Mouse (Mus musculus) hindbrain, embryonic 12.5 days (tissue): Measurements from ENCODE around the gene Gfpt1. TPM values are rescaled to one million over a fixed set of nuclear protein-coding genes. Genes with fewer than 3 reads are reported as not detected.
"Not testable (repeated sequence)": the region's sequence is repeated elsewhere in the genome, so short reads cannot be mapped to it uniquely, and the experiment has no call there.

Experiments used
- ATAC-seq: fragments of 200-750 bp; cut with Nextera tagmentation; 2 replicates; pipeline ENCODE4 v1.8.0; 2017; ENCODE audit warnings: moderate TSS enrichment; ENCODE audit not compliant: low FRiP score
- H3K27ac ChIP-seq: fragments of 300-500 bp; sonication (generic); 2 replicates; pipeline ENCODE4 v1.5.1; 2016; ENCODE audit warnings: mild to moderate bottlenecking
- H3K27me3 ChIP-seq: fragments of 300-500 bp; sonication (generic); 2 replicates; pipeline ENCODE4 v1.6.1; 2016; ENCODE audit warnings: mild to moderate bottlenecking
- H3K36me3 ChIP-seq: fragments of 300-500 bp; sonication (generic); 2 replicates; pipeline ENCODE4 v1.6.1; 2016; ENCODE audit warnings: mild to moderate bottlenecking
- H3K4me1 ChIP-seq: fragments of 300-500 bp; sonication (generic); 2 replicates; pipeline ENCODE4 v1.6.1; 2016
- H3K4me2 ChIP-seq: fragments of 300-500 bp; sonication (generic); replicated peaks from 2 replicates; pipeline ENCODE4 v1.6.1; 2016; ENCODE audit warnings: mild to moderate bottlenecking
- H3K4me3 ChIP-seq: fragments of 300-500 bp; sonication (generic); 2 replicates; pipeline ENCODE4 v1.5.1; 2016; ENCODE audit warnings: mild to moderate bottlenecking
- H3K9ac ChIP-seq: fragments of 300-500 bp; sonication (generic); 2 replicates; pipeline ENCODE4 v1.6.1; 2016; ENCODE audit warnings: mild to moderate bottlenecking, moderate library complexity
- H3K9me3 ChIP-seq: fragments of 300-500 bp; sonication (generic); replicated peaks from 2 replicates; pipeline ENCODE4 v1.6.1; 2016; ENCODE audit warnings: mild to moderate bottlenecking
- WGBS: fragments of 180-500 bp; shearing (Covaris S2); methylation state at CpG from one replicate; pipeline ENCODE4 v1.1.7; 2016; 5-methylcytosine and 5-hydroxymethylcytosine counted together
- polyA plus RNA-seq: library from polyadenylated mRNA; unstranded; fragments of >200 nt; fragmentation: Nextera tagmentation; extraction: Ambion mirVana; gene quantifications from 2 replicates; pipeline ENCODE4 v1.2.1, GENCODE M21; 2016

Gene Gfpt1
- polyA plus RNA-seq, 1 experiment from 2014 or later = 25.7 TPM

GRCm38 (mm10) chr6:87021791-87022190 lies 20.9 kb upstream of the Gfpt1 start:
- Histone ChIP-seq H3K27ac (no peak overlapping the region), H3K36me3 (peaks cover 76% of the 10 kb centered on the region), H3K4me1 (no peaks in the 10 kb centered on the region), H3K4me3 (no peak overlapping the region), H3K9me3 (peaks cover 8% of the 10 kb centered on the region), H3K9ac (no peak overlapping the region), H3K4me2 (no peak overlapping the region), H3K27me3 (no peaks in the 10 kb centered on the region)
- WGBS = 97% methylated on average over 12 of the region's 12 CpGs
- no peak for ATAC-seq

GRCm38 (mm10) chr6:87026980-87027379 lies 15.7 kb upstream of the Gfpt1 start:
- ATAC-seq = no peak
- Histone ChIP-seq H3K4me2 (no peak overlapping the region), H3K27me3 (no peaks in the 10 kb centered on the region), H3K4me3 (no peak overlapping the region), H3K36me3 (peaks cover 61% of the 10 kb centered on the region), H3K27ac (no peak overlapping the region), H3K9ac (no peak overlapping the region), H3K4me1 (no peaks in the 10 kb centered on the region), H3K9me3 (no peaks in the 10 kb centered on the region)
- 88% methylated on average over 7 of the region's 7 CpGs for WGBS

- no peak overlapping the region for H3K27ac ChIP-seq
- no peak for ATAC-seq
Measured at GRCm38 (mm10) chr6:87028881-87029280, 13.8 kb upstream of the Gfpt1 start.

GRCm38 (mm10) chr6:87031310-87031709 lies 11.3 kb upstream of the Gfpt1 start:
- H3K36me3 ChIP-seq = peaks cover 29% of the 10 kb centered on the region
- not testable (repeated sequence) for H3K4me2 ChIP-seq, H3K4me1 ChIP-seq, H3K4me3 ChIP-seq, H3K27me3 ChIP-seq, H3K9me3 ChIP-seq, H3K27ac ChIP-seq, ATAC-seq, H3K9ac ChIP-seq
- WGBS = 90% methylated on average over 7 of the region's 7 CpGs

More at GRCm38 (mm10) chr6:87028881-87029280, 13.8 kb upstream of the Gfpt1 start:
- Histone ChIP-seq H3K9me3 (no peaks in the 10 kb centered on the region), H3K4me2 (no peak overlapping the region), H3K9ac (no peak overlapping the region), H3K36me3 (peaks cover 47% of the 10 kb centered on the region), H3K4me1 (no peaks in the 10 kb centered on the region), H3K27me3 (no peaks in the 10 kb centered on the region), H3K4me3 (no peak overlapping the region)

GRCm38 (mm10) chr6:87032401-87032800 lies 10.2 kb upstream of the Gfpt1 start:
- ATAC-seq = no peak
- no peak overlapping the region for H3K4me3 ChIP-seq
- 93% methylated on average over 3 of the region's 3 CpGs for WGBS

GRCm38 (mm10) chr6:87034395-87034794 lies 8.3 kb upstream of the Gfpt1 start:
- H3K4me3 ChIP-seq = no peak overlapping the region
- WGBS = 97% methylated on average over 3 of the region's 3 CpGs

More at GRCm38 (mm10) chr6:87032401-87032800, 10.2 kb upstream of the Gfpt1 start:
- 0 out of 2 replicates have a peak, but pooled peaks cover 5% of the 10 kb centered on the region for H3K9me3 ChIP-seq
- H3K4me1 ChIP-seq = no peaks in the 10 kb centered on the region
- no peaks in the 10 kb centered on the region for H3K27me3 ChIP-seq
- no peak overlapping the region for H3K9ac ChIP-seq
- no peak overlapping the region for H3K27ac ChIP-seq
- H3K36me3 ChIP-seq = peaks cover 22% of the 10 kb centered on the region
- H3K4me2 ChIP-seq = no peak overlapping the region

GRCm38 (mm10) chr6:87037826-87038620 lies 4.6 kb upstream of the Gfpt1 start:
- 92% methylated on average over 10 of the region's 10 CpGs for WGBS
- no peak for ATAC-seq
- Histone ChIP-seq H3K4me1 (no peaks in the 10 kb centered on the region), H3K4me3 (no peak overlapping the region), H3K4me2 (no peak overlapping the region), H3K36me3 (no peaks in the 10 kb centered on the region), H3K27ac (no peak overlapping the region), H3K9me3 (0 out of 2 replicates have a peak, but pooled peaks cover 5% of the 10 kb centered on the region), H3K9ac (no peak overlapping the region), H3K27me3 (no peaks in the 10 kb centered on the region)

More at GRCm38 (mm10) chr6:87034395-87034794, 8.3 kb upstream of the Gfpt1 start:
- H3K36me3 ChIP-seq = peaks cover 4% of the 10 kb centered on the region; the same call in 1 of the 2 replicates
- no peak overlapping the region for H3K27ac ChIP-seq
- no peaks in the 10 kb centered on the region for H3K4me1 ChIP-seq
- H3K9ac ChIP-seq = no peak overlapping the region
- no peak for ATAC-seq
- 0 out of 2 replicates have a peak, but pooled peaks cover 5% of the 10 kb centered on the region for H3K9me3 ChIP-seq
- no peak overlapping the region for H3K4me2 ChIP-seq
- no peaks in the 10 kb centered on the region for H3K27me3 ChIP-seq

GRCm38 (mm10) chr6:87039161-87039560 lies 3.5 kb upstream of the Gfpt1 start:
- H3K4me3 ChIP-seq = no peak overlapping the region
- H3K27me3 ChIP-seq = no peaks in the 10 kb centered on the region
- H3K4me1 ChIP-seq = peaks cover 8% of the 10 kb centered on the region
- no peak overlapping the region for H3K4me2 ChIP-seq
- 0 out of 2 replicates have a peak, but pooled peaks cover 5% of the 10 kb centered on the region for H3K9me3 ChIP-seq
- no peak overlapping the region for H3K27ac ChIP-seq
- ATAC-seq = no peak
- H3K9ac ChIP-seq = no peak overlapping the region
- no peaks in the 10 kb centered on the region for H3K36me3 ChIP-seq
- 91% methylated on average over 8 of the region's 8 CpGs for WGBS

GRCm38 (mm10) chr6:87040971-87041370 lies 1.7 kb upstream of the Gfpt1 start:
- Histone ChIP-seq H3K4me1 (peaks cover 10% of the 10 kb centered on the region), H3K4me2 (no peak overlapping the region), H3K36me3 (no peaks in the 10 kb centered on the region), H3K9ac (no peak overlapping the region), H3K9me3 (0 out of 2 replicates have a peak, but pooled peaks cover 5% of the 10 kb centered on the region), H3K27ac (peak overlapping the region; percentile 62; the same call in 1 of the 2 replicates), H3K4me3 (no peak overlapping the region), H3K27me3 (no peaks in the 10 kb centered on the region)
- no peak for ATAC-seq
- 79% methylated on average over 4 of the region's 4 CpGs for WGBS

GRCm38 (mm10) chr6:87041431-87041830 lies 1.2 kb upstream of the Gfpt1 start:
- H3K4me3 ChIP-seq = no peak overlapping the region
- no peak for ATAC-seq
- peak overlapping the region; percentile 62; the same call in 1 of the 2 replicates for H3K27ac ChIP-seq
- 86% methylated on average over 7 of the region's 7 CpGs for WGBS
- H3K4me1 ChIP-seq = peaks cover 10% of the 10 kb centered on the region
- no peaks in the 10 kb centered on the region for H3K36me3 ChIP-seq
- no peaks in the 10 kb centered on the region for H3K27me3 ChIP-seq
- H3K4me2 ChIP-seq = peak overlapping the region; percentile 75
- no peak overlapping the region for H3K9ac ChIP-seq
- 0 out of 2 replicates have a peak, but pooled peaks cover 5% of the 10 kb centered on the region for H3K9me3 ChIP-seq

GRCm38 (mm10) chr6:87042004-87042336 lies 676 bp upstream of the Gfpt1 start:
- Histone ChIP-seq H3K4me3 (peak overlapping the region; percentile 84), H3K4me2 (peak overlapping the region; percentile 75), H3K27ac (peak overlapping the region; percentile 98), H3K4me1 (peaks cover 10% of the 10 kb centered on the region), H3K36me3 (no peaks in the 10 kb centered on the region), H3K9me3 (0 out of 2 replicates have a peak, but pooled peaks cover 2% of the 10 kb centered on the region), H3K27me3 (no peaks in the 10 kb centered on the region), H3K9ac (peak overlapping the region; percentile 91)
- WGBS = under 1% methylated on average over 11 of the region's 11 CpGs
- ATAC-seq = no peak

- peak; percentile 65 for ATAC-seq
- Histone ChIP-seq H3K4me3 (peak overlapping the region; percentile 84), H3K4me1 (peaks cover 10% of the 10 kb centered on the region), H3K27me3 (no peaks in the 10 kb centered on the region), H3K9me3 (no peaks in the 10 kb centered on the region), H3K36me3 (no peaks in the 10 kb centered on the region), H3K27ac (peak overlapping the region; percentile 98), H3K9ac (peak overlapping the region; percentile 91), H3K4me2 (peak overlapping the region; percentile 75)
- 1% methylated on average over 9 of the region's 9 CpGs for WGBS
Measured at GRCm38 (mm10) chr6:87043131-87043516, 478 bp downstream of the Gfpt1 start.

GRCm38 (mm10) chr6:87044895-87045294 lies 2.2 kb downstream of the Gfpt1 start:
- Histone ChIP-seq H3K36me3 (0 out of 2 replicates have a peak, but pooled peaks cover 3% of the 10 kb centered on the region), H3K27ac (no peak overlapping the region), H3K9me3 (no peaks in the 10 kb centered on the region), H3K4me3 (no peak overlapping the region), H3K4me1 (peaks cover 10% of the 10 kb centered on the region), H3K27me3 (no peaks in the 10 kb centered on the region), H3K9ac (no peak overlapping the region), H3K4me2 (no peak overlapping the region)
- 89% methylated on average over 2 of the region's 2 CpGs for WGBS
- ATAC-seq = no peak
